ENCODE assay signal across 21 mouse cellular contexts in the genomic region with DNA sequence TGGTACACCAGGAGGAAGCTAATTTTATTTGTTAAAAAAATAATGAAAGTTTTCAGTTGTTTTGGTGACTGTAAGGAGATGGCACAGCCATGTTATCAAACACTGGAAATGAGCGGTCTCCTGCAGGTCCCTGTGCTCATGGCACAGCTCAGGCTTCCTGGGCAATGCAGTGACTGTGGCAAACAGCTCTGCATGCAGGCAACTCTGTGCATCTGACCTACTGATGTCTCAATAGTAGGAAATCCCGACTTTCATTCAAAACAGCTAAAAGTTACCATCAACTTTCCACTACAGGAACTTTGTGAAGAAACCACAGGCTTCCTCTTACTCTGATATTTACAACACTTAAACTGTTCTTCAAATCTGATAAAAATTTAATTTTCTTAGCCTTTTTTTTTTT.
DNase-seq lines count a peak whose midpoint lies in the region; ATAC-seq and TF ChIP-seq lines count a peak whose summit lies in the region.
"Had no signal": no experiment of that assay in that cellular context is flagged by ENCODE, and none has a peak within 500 bp of the region (broad histone marks: within the 10 kb centered on the region; RNA-seq: fewer than 3 reads in every experiment).

No protein-coding gene starts in this region.

- peak; percentile 96 for ATAC-seq in granulocyte monocyte progenitor cell, adult 5-6 weeks (replicated peaks; ENCODE audit: poor library complexity, severe bottlenecking)
- peak; percentile 43; the same call in 1 of the 2 replicates for ATAC-seq in megakaryocyte, adult 5-6 weeks (ENCODE audit: poor library complexity, severe bottlenecking)
- ATAC-seq: forebrain, postnatal 0 days had no signal

- no peak overlapping the region for H3K4me3 ChIP-seq in layer of hippocampus, adult 2 months
- H3K4me3 ChIP-seq: embryonic facial prominence, embryonic 12.5 days; forebrain, embryonic 12.5 days; heart, embryonic 15.5 days; hindbrain, embryonic 10.5 days; hindbrain, embryonic 15.5 days had no signal

- H3K27me3 ChIP-seq in splenic B cell, adult 2 months (ENCODE audit: control insufficient read depth, insufficient read depth, low read length, poor library complexity, severe bottlenecking) = no peaks in the 10 kb centered on the region
- H3K27me3 ChIP-seq: embryonic facial prominence, embryonic 12.5 days; forebrain, embryonic 12.5 days; heart, embryonic 15.5 days; hindbrain, embryonic 15.5 days had no signal

- no peak for TF ChIP-seq CTCF in layer of hippocampus, adult 2 months (conservative IDR thresholded peaks at IDR 0.05)

- peak; percentile 61 for DNase-seq in heart, adult 11 months
- DNase-seq in heart, adult 9 months (ENCODE audit: low spot score in 2 of 2) = no peak
- peak; percentile 46 for DNase-seq in splenic B cell, adult 2 months (ENCODE audit: low read depth, low spot score)
- no peak for DNase-seq in kidney, adult 18-20 months
- DNase-seq in layer of hippocampus, adult 2 months (ENCODE audit: low spot score in 2 of 2) = no peak
- DNase-seq in layer of hippocampus, postnatal 14 days (ENCODE audit: low spot score in 2 of 2) = no peak
- DNase-seq: adrenal gland, postnatal 10 days; cerebellum, adult 11 months; cerebellum, adult 8-10 months; cerebellum, postnatal 14 days; forebrain, postnatal 0 days; gastrocnemius, postnatal 14 days; heart, adult 18-20 months; heart, postnatal 14 days had no signal

- no peak overlapping the region for H3K27ac ChIP-seq in layer of hippocampus, adult 2 months
- H3K27ac ChIP-seq: embryonic facial prominence, embryonic 12.5 days; forebrain, embryonic 12.5 days; heart, embryonic 15.5 days; hindbrain, embryonic 10.5 days; hindbrain, embryonic 15.5 days had no signal

- peaks cover 2% of the 10 kb centered on the region; the same call in 1 of the 2 replicates for H3K36me3 ChIP-seq in splenic B cell, adult 2 months (ENCODE audit: control insufficient read depth, insufficient read depth, low read length, poor library complexity, severe bottlenecking)

Comparison
In these comparisons a context has a peak if more than half of its experiments do, and no peak if none do; other contexts are left out.
1. DNase-seq: peak in heart, adult 11 months (single experiment) and splenic B cell, adult 2 months (single experiment); none in heart, adult 9 months (0 of 2), kidney, adult 18-20 months (single experiment), layer of hippocampus, adult 2 months (0 of 2) and layer of hippocampus, postnatal 14 days (0 of 2).